Mouse (Mus musculus): ENCODE results near the gene Scpep1. TPM values are rescaled to one million over a fixed set of nuclear protein-coding genes. Genes with fewer than 3 reads are reported as not detected.
A peak's percentile ranks its signal among the peaks of the same experiment; 100 is the strongest.

Scpep1 gene
- total RNA-seq, 4 experiments from 2014 or later, result 128 to 260 (median 184) TPM

GRCm38 (mm10) chr11:88973776-88974701, 18.8 kb upstream of the Scpep1 start:
- DNase-seq, result peak; percentile 89

GRCm38 (mm10) chr11:88970202-88970732, 15.0 kb upstream of the Scpep1 start, which contains the start of gene Coil:
Gene Coil (plus strand): TSS chr11:88970252.
- DNase-seq, result no peak

GRCm38 (mm10) chr11:88966881-88967361, 11.7 kb upstream of the Scpep1 start, which contains the start of gene Elobl:
Gene Elobl (minus strand): TSS chr11:88966931.
- DNase-seq, result no peak

GRCm38 (mm10) chr11:88958851-88959250, 3.6 kb upstream of the Scpep1 start:
- DNase-seq, result no peak

- no peak for DNase-seq
These were observed 462 bp downstream of the Scpep1 start for GRCm38 (mm10) chr11:88954803-88955202.

- no peak for DNase-seq
These were observed 1.7 kb downstream of the Scpep1 start for GRCm38 (mm10) chr11:88953582-88953981.

- DNase-seq, result no peak
These were observed 3.1 kb downstream of the Scpep1 start for GRCm38 (mm10) chr11:88952117-88952516.

- no peak for DNase-seq
These were observed 3.7 kb downstream of the Scpep1 start for GRCm38 (mm10) chr11:88951576-88951975.

- DNase-seq, result no peak
These were observed 4.5 kb downstream of the Scpep1 start for GRCm38 (mm10) chr11:88950640-88951250.

GRCm38 (mm10) chr11:88949802-88950639, 5.2 kb downstream of the Scpep1 start:
- no peak for DNase-seq

GRCm38 (mm10) chr11:88948896-88949295, 6.4 kb downstream of the Scpep1 start:
- DNase-seq, result no peak

- DNase-seq, result no peak
These were observed 9.2 kb downstream of the Scpep1 start for GRCm38 (mm10) chr11:88945971-88946585.

- DNase-seq, result no peak
These were observed 13.8 kb downstream of the Scpep1 start for GRCm38 (mm10) chr11:88941489-88941888.

- DNase-seq, result no peak
These were observed 15.6 kb downstream of the Scpep1 start for GRCm38 (mm10) chr11:88939634-88940033.

- no peak for DNase-seq
These were observed 16.5 kb downstream of the Scpep1 start for GRCm38 (mm10) chr11:88938770-88939169.

GRCm38 (mm10) chr11:88937886-88938285, 17.4 kb downstream of the Scpep1 start:
- DNase-seq, result no peak

GRCm38 (mm10) chr11:88934089-88935000, 20.9 kb downstream of the Scpep1 start:
- DNase-seq, result peak; percentile 50

GRCm38 (mm10) chr11:88933030-88933429, 22.2 kb downstream of the Scpep1 start:
- DNase-seq, result no peak

GRCm38 (mm10) chr11:88931692-88932530, 23.4 kb downstream of the Scpep1 start:
- no peak for DNase-seq

- no peak for DNase-seq
These were observed 28.7 kb downstream of the Scpep1 start for GRCm38 (mm10) chr11:88926566-88926965.
